Mouse (Mus musculus): Measurements from ENCODE around the gene Vmn1r184.
"Not testable (repeated sequence)": the region's sequence is repeated elsewhere in the genome, so short reads cannot be mapped to it uniquely, and the experiment has no call there.

Gene Vmn1r184

DNA sequence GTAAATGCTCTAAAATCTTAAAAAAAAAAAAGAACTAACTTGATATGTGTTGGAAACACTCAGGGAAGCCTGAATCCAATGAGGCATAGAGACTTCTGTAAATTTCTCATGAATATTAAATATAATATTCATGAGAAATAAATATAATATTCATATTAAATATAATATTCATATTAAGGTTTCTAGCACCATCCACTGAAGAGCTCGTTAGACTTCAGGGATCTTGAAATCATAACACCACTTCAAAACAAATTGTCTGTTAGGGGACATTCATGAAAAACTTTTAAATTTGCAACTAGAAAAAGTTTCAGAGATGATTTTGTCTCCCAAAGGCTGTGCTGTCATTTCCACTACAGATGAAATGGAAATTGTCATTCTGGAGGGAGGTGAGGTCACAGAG lies at the start of gene Vmn1r184:
TSS of gene Vmn1r184 (plus strand) at position 301 of the 400 bp plus-strand sequence.
- not testable (repeated sequence) for DNase-seq (ENCODE audit: low spot score in 2 of 2)

DNA sequence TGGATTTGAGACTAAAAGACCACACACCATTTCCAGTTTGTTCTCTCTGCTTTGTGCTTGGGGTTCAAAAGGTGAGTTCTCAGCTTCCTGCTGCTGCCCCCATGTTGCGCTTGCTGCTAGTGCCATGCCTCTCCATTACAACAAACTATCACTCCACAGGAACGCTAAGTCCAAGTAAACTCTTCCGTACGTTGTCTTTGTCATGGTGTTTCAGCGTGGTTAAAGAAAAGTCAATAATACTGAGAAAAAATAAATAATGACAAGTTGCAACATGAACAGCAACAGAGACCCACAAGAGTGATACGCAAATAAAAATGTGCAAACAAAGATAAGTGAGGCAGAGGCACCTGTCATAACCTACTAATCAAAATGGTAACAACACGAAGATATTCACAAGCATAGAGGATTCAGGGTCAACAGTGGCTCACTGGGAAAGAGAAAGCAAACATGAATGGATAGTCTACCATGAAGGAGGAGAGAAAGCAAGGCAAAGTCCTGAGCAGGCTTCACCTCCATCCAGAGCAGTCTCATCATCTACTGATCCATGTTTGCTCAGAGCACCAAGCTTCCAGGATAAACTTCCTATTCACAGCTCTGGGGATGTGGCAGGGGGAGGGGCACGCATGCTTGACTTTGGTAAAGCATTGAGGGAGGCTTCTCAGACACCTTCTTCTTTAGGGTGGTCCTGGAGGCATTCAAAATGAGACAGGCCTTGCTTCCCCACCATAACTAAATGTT lies 43.5 kb downstream of the Vmn1r184 start:
- DNase-seq (ENCODE audit: low spot score in 2 of 2), result not testable (repeated sequence)

DNA sequence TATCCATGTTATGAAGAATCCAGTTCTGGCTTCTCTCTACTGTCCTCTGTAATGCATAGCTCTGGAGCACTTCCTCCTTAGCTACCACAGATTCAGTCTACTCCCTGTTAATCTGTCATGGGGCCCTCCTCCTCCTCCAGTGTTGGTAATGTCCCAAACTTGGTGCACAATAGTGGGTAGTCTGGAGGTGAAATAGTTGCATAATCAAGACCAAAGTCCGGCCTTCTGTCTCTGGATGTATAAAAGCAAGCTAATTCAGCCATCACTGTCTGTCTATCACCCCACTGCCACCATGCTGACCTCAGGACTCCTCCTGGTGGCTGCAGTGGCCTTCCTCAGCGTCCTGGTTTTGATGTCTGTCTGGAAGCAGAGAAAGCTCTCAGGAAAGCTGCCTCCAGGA lies 46.8 kb downstream of the Vmn1r184 start, which contains the start of gene Cyp2a4:
TSS of gene Cyp2a4 (plus strand) at position 244 of the 400 bp plus-strand sequence.
- DNase-seq (ENCODE audit: low spot score in 2 of 2), result not testable (repeated sequence)

DNA sequence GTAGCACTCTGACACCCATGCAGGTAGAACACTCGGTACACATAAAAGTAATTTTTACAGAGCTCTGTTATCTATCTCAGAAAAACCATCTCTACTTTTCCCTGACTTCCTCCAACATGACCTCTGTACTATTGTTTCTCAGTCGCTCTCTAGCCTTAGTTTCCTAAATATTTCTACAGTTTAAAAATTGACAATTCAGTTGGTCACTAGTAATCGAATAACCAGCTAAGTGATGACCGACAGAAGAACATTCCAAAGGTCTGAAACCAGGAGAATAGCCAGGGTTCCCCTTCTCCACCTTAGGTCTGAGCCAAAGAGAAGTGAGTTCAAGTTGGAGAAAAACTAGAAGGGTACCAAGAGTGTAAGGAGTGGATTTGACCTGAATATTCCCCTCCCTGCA lies 51.7 kb downstream of the Vmn1r184 start:
- DNase-seq (ENCODE audit: low spot score in 2 of 2), result not testable (repeated sequence)

DNA sequence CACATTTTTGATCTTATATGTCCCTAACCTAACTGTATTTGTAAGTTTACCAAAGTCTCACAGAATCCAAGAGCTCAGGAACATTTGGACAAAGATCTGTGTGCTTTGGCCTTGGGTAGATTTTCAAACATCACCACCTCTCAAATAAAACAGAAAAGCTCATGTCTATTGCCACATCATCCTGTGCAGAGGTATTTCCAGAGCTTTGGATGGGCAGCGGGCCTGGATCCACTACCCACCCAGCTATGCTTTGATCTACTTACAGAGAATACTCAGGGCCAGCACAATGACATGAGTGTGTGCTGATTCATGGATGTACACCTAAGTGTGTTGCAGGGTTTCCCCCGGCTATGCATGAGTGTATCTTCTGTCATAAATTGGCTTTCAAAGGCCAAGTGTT lies 55.1 kb downstream of the Vmn1r184 start:
- DNase-seq (ENCODE audit: low spot score in 2 of 2), result not testable (repeated sequence)

- DNase-seq (ENCODE audit: low spot score in 2 of 2), result not testable (repeated sequence)
Measured at GRCm38 (mm10) chr7:26315809-26316208, 55.7 kb downstream of the Vmn1r184 start.

All from urinary bladder, postnatal 36 days (tissue).